Mouse (Mus musculus) myocyte (in vitro differentiated cells): ENCODE results near the gene Cbarp.

Experiments used
- CEBPB ChIP-seq: IDR thresholded peaks from 2 replicates; pipeline ENCODE4 v1.6.1; 2011; ENCODE audit warnings: mild to moderate bottlenecking, moderate library complexity; ENCODE audit not compliant: poor library complexity, insufficient read depth, severe bottlenecking
- MAX ChIP-seq: IDR thresholded peaks from one replicate; pipeline ENCODE4 v1.6.1; 2011; ENCODE audit warnings: low read depth, mild to moderate bottlenecking, control low read depth
- MYOD1 ChIP-seq, 3 experiments: IDR thresholded peaks; one replicate each; pipeline ENCODE4 v1.6.1; 2011; ENCODE audit warnings: control low read depth in 2 of 3, low read depth in 2 of 3, mild to moderate bottlenecking in 2 of 3, moderate library complexity in 1 of 3; ENCODE audit not compliant: insufficient read length in 2 of 3, control insufficient read depth in 1 of 3
- MYOG ChIP-seq, 3 experiments: IDR thresholded peaks; one replicate each; pipeline ENCODE4 v1.6.1; 2011; ENCODE audit warnings: control low read depth in 2 of 3, low read depth in 2 of 3, mild to moderate bottlenecking in 2 of 3; ENCODE audit not compliant: insufficient read length in 2 of 3, control insufficient read depth in 1 of 3, insufficient read depth in 1 of 3
- POLR2A ChIP-seq: IDR thresholded peaks from one replicate; pipeline ENCODE4 v1.6.1; 2011; ENCODE audit warnings: low read depth, mild to moderate bottlenecking, control low read depth, moderate library complexity; ENCODE audit not compliant: insufficient read length
- POLR2AphosphoS2 ChIP-seq: IDR thresholded peaks from one replicate; pipeline ENCODE4 v1.6.1; 2011; ENCODE audit warnings: low read depth, control low read depth; ENCODE audit not compliant: insufficient read length
- TCF12 ChIP-seq: IDR thresholded peaks from one replicate; pipeline ENCODE4 v1.6.1; 2011; ENCODE audit warnings: mild to moderate bottlenecking, control low read depth; ENCODE audit not compliant: poor library complexity, insufficient read depth, severe bottlenecking
- USF1 ChIP-seq: IDR thresholded peaks from one replicate; pipeline ENCODE4 v1.6.1; 2011; ENCODE audit warnings: low read depth, mild to moderate bottlenecking, control low read depth, moderate library complexity

DNA sequence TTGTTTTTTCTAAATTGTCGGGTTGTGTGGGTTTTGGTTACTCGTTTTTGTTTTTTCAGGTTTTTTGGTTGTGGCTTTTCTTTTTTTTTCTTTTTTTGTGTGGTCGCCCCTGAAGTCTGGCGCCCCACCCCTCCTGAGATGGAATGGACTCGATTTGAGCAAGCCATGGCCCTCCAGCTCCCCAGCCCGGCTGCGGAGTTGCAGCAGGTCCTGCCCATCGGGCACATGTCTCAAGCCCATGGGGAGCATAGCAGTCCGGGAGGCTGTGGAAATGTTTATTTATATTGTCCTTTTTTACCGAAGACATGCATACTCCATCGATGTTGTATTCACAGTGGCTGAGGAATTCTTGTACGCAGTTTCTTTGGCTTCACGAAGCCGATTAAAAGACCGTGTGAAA is 30.6 kb upstream of the Cbarp start:
- no peak for TF ChIP-seq USF1
- no peak for TF ChIP-seq POLR2A
- TF ChIP-seq MYOD1 (IDR thresholded peaks at IDR 0.05; ENCODE audit: control insufficient read depth in 1 of 3, insufficient read length in 2 of 3, low read depth in 2 of 3): no peak
- no peak for TF ChIP-seq TCF12
- no peak for TF ChIP-seq MYOG (IDR thresholded peaks at IDR 0.05; ENCODE audit: control insufficient read depth in 1 of 3, insufficient read depth in 1 of 3, insufficient read length in 2 of 3, low read depth in 2 of 3)
- TF ChIP-seq CEBPB: no peak
- TF ChIP-seq POLR2AphosphoS2: no peak
- no peak for TF ChIP-seq MAX
